Mouse (Mus musculus) brain, adult 2 months (tissue): ENCODE measurements around the gene Mb.
A peak's percentile ranks its signal among the peaks of the same experiment; 100 is the strongest.

ENCODE experiments used
- DNase-seq: peaks from one replicate; pipeline ENCODE4 v3.0.0; 2011; ENCODE audit warnings: low read depth, low spot score

Gene Mb

DNA sequence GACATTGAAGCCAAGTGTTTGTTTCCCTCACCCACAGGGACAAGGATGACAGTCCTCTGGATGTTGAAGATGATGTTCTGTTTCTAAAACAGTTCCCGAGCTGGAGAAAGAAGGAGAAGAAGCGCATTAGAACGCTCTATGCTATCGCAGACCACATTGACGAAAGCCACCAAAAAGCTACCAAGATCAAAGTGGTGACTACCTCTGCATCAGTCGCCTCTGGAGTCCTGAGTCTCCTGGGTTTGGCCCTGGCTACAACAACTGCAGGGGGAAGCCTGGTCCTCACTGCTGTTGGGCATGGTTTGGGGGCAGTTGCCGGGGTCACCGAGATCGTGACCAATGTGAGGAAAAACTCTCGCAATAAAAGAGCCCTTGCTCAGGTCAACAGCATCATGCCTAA, at the start of gene Mb:
Mb (minus strand) TSS at position 101 of the 400 bp plus-strand sequence.
- DNase-seq, result no peak

DNA sequence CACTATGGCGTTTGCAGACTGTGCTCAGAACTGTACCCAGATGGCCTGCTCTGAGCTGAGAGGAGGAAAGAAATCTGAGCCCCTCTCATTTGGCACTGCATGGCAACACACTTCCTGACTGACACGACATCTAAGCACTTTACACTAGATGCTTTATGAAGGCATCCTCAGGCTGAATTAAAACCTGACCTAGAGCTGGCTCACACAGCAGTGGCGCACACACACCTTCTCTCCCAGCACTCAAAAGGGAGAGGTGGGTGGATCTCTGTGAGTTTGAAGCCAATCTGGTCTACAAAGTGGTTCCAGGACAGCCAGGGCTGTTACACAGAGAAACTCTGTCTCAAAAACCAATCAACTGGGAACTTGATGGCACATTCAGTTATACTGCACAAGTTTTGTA, 49.3 kb upstream of the Mb start:
- DNase-seq, result peak; percentile 61

DNA sequence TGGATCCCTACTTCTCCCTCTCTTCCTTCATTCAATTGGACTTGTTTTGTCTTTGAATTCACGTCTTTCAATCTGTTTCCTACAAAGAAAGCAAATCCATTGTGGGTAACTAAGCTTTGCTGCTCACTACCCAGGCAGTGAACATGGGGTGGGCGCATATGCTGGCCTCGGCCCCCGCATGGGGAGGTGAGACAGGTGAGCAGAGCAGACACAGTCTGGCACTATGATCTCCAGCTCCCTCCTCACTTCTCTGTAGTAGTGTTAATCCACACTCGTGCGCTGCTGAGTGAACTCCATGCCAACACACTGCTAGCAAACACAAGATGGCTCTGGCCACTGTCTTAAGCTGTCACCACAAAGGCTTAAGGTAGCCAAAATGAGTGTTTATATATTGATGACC, 46.9 kb upstream of the Mb start:
- DNase-seq, result no peak

DNA sequence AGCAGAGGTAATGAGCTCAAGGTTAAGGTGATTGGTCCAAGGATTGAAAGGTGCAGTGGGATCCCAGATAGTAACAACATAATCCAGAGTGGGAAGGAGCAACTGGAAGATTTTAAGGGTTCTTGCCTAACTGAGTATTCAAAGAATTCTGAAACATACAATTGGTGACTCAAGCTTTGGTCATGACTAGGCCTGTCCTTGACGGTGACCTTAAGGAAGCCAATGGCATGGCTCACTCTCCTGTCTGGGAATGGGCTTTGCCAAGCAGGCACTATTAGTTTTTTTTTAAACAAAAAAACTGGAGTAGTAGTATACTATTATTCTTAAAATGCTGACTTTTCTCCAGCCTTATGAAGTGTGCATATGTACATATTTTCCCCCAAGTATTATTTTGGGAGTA, 44.7 kb upstream of the Mb start:
- DNase-seq, result no peak

DNA sequence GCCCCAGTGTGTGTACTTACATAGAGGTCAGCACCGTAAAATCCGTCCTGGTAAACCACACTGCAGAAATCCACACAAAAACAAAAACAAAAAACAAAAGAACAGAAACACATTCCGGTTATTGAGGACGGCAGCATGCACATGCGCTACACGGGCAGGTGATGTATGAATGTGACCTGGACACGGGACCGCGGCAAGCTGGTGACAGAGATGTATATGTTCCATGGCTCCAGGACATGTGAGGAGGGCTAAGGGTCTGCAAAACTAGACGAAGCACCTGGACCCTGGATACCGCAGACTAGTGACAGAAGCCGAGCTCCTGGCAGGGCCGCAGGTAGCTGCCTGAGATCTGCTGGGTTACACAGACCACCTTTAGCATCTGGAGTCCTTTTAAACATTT, 44.0 kb upstream of the Mb start:
- DNase-seq, result no peak

DNA sequence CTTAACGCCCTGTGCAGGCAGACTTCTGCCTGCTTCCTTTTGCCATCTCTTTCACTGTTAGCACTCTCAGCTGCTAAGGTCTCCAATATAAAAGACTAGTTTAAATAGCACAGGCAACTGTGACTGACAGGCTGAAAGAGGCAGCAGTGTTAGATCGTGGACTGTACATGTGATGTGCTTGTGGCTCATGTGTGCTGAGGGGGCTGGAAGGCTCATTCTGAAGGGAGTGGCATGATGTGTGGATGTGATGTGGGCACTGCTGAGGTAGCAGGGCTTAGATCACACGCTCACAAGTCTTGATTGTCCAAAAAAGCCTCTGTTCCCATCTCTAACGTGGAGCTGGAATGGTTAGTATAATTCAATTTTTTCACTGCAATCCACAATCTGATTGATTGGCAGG, 40.9 kb upstream of the Mb start:
- peak; percentile 68 for DNase-seq

DNA sequence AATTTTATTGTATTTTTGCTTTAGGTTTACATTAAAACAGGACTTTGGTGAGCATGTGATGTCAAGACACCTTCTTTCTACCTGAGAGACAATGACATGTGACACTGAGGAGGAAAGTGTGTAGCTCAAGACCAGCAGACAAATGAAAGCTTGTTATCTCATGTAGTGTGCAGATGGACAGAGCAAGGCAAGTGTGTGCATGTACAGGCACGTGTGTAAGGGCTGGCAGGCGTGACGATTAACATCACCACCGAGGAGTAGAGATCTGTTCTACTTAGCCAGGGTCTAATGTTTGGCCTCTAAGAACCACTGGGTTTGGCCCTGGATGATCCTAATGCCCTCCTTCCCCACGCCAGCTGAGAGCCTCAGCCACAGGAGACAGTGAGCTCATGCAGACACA, 40.1 kb upstream of the Mb start:
- DNase-seq, result no peak

DNA sequence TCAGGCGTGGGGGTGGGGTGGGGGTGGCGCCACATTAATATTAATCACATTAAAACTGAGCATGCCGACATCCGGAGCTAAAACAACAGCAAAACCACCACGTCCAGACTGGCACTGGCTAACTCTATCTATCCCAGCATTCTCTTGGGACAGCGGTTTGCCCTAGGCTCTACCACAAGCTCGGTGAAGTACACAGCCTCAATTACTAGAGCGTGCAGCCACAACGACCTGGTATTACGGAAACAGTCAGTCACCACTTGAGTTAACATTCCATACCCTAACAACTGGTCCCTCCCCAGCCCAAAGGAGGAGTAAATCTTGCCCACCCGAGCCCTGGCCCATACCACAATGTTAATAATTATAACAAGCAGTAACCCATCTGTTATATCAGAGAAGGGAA, 38.8 kb upstream of the Mb start:
- no peak for DNase-seq

DNA sequence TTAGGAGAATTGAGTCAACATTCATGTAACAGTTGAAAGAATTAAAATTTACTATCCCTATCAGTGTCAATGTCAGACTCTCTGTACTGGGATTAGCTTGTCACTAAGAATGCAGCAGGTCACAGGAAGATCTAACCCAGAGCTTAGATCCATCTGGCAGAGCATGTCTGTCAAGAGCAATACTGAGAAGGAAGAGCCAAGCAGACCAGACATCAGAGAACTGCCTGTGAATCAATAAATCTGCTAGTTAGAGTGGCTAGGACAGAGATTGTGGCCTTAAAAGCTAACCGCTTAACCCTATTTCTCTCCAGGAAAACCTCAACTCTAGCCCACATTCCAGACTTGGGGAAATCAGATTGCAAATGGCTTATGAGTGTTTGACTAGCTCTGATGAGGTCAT, 36.0 kb upstream of the Mb start:
- no peak for DNase-seq

DNA sequence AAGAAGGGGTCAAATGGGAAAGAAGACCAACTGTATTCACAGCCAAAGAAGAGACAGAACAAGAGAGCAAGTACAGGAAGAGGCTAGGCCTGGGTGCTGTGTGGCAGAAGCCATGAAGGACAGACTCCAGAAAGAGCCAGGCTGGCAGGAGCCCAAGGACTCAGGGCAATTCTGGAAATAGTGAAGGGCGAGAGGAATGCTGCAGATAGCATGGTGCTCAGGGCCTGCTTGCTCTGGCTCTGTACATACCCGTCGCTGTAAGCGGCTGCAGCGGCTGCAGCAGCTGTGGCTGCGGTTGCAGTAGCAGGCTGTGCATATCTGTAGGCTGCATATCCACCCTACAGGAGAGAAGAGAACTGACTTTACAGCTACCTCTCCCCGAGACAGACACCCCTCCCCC, 35.3 kb upstream of the Mb start:
- peak; percentile 43 for DNase-seq

DNA sequence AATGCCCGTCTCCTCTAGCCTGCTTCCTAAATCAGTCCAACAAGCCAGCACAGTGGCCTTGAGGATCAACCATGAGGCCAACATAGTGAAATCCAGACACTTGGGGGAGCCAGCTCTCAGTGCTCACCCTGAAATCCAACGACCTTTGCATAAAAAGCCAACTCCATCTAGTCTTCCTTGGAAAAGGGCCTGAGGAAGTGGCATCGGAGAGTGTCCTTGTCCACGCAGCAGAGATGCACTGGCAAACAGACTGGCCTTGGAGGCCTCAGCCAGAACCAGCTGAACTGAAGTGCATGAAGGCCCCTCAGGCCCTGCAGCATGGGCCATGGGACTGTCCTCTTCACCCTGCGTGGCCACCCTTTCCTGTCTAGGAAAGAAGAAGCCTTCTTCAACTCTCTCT, 31.0 kb upstream of the Mb start:
- no peak for DNase-seq

DNA sequence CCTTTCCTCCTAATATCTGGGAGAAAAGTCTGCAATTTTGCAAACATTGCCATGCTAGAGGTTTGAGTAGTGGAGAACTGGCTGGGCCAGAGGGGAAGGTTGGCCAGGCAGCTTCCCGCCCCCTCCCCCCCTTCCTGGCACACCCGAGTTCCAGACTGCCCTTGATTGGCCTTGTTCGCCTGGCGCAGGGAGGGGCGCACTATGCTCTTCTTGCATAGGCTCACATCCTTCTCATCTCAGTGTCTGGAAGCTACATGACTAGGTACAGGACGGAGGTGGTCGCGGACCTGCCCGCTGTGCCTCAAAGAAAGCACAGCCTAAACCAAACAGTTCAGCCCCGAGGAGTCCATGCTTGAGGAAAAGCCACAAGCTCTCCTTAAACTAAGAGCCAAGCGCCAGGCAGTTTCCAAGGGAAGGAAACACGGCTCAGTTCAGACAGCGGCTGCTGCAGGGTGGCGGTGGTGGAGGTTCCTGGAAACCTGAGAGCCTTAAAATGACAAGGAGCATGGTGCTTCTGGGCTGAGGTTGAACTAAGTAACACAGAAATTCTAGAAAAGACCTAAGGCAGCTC, 30.3 kb upstream of the Mb start:
- DNase-seq, result peak; percentile 39

DNA sequence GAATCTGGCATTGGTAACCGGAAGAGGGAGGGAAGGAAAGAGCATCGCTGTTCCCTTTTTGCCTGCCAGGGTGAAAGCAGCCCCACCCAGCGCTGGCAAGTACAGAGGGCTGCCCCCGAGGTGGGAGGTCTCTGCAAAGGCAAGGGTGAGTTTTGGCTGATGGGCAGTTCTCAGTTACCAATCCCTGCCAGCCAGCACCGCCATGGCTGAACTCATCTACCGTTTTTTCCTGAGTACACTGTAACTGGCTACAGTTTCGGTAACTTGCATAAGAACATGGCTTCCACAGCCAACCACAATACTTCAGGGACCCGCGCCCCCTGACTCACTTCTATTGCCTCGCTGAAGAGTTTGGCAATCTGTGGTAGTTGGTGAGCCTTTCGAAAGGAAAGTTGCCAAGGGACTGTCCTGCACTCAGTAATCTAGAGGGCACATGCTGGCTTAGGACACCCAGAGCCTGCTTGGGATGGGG, 29.5 kb upstream of the Mb start:
- no peak for DNase-seq

DNA sequence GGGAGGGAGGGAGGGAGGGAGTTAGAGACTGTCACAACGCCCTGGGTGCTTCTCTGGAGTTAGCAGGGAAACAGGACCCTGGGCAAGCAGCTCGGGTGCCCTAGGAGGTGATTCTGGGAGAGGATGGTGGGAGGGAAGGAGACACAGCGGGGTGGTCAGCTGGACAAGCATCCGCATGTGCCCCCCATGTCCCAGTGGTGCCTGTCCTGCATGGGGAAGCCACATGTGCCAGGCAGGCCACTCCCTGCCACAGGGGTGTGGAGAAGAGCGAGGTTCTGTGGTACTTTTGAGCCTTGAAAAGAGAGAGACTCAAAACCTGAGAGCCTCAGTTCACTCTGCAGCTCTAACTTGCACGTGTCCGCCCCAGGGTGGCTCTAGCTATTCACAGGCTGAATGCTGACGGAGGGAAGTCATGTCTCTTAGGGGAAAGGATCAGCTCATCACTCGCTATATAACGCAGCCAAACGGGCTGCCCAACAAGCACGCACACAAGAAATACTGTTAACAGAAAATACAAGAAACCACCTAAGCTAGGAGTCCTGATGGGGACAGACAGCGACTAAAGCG, 28.9 kb upstream of the Mb start:
- DNase-seq, result no peak

DNA sequence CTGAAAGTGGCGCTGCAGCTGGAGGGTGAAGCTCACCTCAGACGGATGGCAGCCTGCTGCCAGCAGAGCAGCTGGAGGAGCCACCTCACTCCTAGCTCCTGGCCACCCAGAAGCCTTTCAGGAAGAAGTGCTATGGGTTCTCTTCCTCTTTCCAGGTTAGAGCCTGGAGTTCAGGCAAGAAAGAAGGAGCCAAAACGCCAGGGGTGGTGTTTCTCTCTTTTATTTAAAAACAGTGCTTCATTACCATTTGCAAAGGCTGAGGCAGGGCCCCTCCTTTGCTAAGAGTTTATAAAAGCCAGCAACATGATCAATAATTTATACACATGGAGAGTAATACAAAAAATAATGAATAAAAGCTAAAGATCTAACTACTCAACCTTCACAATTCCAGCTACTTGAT, 28.3 kb upstream of the Mb start:
- no peak for DNase-seq

DNA sequence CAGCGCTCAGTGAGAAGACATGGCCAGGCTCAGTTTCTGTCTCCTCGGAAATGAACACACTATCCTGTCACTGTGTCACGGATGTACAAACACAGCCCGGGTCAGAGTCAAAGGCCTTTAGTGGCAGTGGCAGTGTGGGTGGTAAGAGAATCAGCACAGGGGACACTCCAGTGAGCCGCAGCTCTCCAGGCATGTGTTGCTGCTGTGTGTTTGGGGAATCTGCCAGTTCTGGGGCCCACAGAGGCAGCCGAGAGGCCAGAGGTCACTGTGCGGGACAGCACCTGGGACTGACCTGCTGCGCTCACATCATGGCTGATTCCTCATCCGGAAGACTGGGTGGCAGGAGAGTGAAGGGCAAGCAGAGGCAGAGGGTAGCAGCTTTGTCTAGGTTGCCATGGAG, 27.4 kb upstream of the Mb start:
- no peak for DNase-seq

DNA sequence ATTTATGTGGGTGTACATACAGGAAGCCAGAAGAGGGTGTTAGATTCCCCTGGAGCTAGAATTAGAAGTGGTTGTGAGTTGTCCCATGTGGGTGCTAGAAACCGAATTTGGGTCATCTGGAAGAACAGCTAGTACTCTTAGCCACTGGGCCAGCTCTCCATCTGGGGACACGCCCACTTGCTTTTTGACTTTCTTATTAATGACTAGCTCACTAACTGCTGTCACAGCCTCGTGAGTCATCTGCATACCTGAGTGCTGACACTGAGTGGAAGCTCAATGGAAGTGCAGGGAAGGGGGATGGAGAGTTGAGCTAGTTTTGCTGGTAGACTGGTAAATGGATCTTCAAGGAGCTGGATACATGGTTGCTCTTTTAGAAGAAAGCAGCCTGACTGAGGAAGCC, 26.1 kb upstream of the Mb start:
- DNase-seq, result peak; percentile 74

DNA sequence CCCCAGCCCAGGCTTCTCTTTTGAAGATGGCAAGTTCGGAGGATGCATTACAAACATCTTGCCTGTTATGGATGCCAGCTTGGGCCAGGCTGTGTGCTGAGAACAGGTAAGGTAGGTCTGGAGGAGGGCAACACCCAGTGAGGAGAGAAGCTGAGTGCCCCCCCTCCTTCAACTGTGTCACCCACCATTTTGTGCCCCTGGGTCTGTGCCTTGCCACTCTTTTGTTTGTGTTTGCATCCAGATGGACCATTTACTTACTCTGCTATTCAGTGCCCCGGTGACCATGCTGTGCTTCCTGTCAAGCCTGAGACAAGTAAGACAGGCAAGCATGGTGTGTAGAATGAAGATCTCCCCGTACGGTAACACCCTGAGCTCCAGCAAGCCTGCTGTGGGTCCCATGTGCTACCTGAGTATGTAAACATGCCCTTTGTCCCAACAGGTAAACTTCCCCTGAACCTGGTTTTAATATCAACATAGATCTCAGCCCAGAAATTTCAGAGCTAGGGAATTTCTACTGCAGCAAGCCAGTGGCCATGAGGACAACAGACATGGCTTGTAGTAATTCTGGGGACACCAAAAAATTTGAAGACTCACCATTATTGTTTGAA, 22.2 kb upstream of the Mb start:
- no peak for DNase-seq

DNA sequence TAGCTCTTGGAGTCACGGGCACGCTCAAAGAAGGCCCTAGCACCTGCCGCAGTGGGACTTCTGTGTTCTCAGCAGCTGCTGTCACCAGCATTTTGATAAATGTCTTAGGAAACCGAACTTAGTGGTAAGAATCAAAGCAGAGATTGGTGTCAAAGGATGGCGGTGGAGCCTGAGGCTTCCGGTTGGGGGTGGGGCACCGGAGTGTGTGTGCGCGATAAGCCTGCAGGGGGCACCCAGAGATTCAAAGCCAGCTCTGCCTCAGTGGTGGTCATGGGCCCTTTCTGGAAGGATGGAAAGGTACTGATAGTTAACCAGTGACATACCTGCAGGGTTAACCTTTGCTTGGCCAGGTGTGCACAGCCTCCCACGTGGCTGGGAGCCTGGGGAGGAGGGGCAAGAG, 21.0 kb upstream of the Mb start:
- DNase-seq, result peak; percentile 57

DNA sequence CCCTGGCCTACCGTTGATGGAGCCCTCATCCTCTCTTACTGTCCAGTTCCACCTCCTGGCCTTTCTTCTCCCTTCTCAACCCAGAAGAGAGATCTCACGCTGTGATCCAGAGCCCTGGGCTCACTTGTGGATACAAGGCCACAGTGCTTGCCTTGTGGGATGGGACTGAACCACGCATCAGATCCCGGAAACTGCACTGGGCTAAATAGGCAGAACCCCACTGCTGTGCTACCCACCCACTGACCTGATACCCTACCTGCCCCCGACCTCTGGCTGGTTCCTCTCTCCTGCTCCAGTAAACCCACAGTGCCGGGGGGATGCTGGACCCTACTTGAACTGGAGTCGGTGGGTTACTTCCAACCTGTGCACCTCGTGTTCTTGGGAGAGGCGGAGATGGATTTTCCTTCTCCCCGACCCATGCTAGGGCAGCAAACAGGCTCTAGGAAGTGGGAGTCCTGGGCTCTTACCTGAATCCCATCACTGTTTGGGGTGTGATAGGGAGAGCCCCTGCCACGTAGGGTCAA, 20.3 kb upstream of the Mb start:
- no peak for DNase-seq

DNA sequence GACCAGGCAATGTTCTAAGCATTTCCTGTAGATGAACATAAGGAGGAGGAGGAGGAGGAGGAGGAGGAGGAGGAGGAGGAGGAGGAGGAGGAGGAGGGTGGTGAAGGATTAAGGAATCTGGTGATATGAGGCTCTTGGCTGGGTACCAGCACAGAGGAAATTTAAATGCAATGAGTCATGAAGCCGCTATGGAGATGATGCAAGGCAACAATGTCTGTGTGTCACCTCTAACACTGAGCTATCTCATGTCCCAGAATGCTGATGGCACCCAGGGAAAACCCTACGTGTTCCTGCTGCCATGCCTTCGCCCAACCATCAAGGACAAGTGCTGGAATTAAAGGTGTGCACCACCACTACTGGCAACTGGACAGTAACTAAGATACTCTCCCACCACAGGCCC, 18.5 kb upstream of the Mb start:
- peak; percentile 81 for DNase-seq

DNA sequence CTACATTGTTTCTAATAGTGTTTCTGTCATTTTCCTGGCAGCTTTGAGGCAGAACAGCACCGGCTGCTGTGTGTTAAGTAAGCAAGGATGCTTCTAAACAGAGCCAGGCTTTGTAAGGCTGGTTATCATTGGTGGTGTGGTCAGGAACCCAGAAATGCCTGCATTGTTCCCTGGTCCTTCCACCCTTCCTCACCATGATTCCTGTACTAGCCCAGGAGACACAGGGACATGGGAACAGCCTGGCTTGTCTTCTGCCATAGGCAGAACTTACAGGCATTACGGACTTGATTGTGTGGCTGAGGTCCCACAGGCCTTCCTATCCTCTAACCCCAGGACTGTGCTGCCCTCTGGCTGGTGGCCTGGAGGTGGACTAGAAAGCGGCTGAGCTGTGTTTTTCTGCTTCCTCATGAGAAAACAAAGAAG, 18.0 kb upstream of the Mb start:
- peak; percentile 73 for DNase-seq

DNA sequence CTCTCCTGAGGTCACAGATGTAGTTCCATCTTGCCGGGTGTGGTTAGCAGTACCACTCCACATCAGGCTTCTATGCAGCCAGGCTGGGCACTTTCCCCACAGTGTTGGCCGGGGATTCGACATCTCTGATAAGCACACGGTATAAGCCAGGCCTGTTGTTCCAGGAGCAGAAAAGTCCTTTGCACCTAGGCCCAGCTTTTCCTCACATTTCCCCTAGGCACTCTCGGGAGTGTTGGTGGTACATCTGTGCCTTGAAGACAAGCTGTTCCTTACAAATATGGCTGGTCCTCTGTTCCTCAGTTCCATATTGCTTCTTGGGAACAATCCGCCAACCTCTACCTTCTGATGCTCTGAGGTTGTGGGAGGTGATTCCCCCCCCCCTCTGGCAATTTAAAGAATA, 15.8 kb upstream of the Mb start:
- peak; percentile 83 for DNase-seq
